Mouse (Mus musculus) mature B cell (primary cell): Measurements from ENCODE around the gene Zfp366.

ENCODE experiments used
- in situ Hi-C: fragments of 300-500 bp; cut with MboI; formaldehyde crosslinking; loops from 2 replicates; pipeline ENCODE4 v1.14.3; 2019

Zfp366 gene

DNA sequence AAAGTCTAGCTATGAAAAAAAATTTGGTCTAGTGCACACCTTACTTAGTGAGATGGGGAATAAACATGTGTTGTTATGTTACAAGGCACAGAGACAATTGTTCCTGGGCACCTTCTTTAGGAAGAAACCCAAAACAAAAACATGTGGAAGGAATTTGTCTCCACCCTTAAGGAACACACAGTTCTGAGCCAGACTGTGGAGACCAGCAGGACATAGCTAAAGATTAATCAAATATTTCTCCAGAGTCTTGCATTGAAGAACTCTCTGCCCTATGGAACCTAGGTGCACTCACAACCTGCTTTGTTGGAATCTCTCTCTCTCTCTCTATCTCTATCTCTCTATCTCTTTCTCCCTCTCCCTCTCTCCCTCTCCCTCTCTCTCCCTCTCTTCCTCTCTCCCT lies 69.6 kb downstream of the Zfp366 start:
- in situ Hi-C loops, result no loop called here

DNA sequence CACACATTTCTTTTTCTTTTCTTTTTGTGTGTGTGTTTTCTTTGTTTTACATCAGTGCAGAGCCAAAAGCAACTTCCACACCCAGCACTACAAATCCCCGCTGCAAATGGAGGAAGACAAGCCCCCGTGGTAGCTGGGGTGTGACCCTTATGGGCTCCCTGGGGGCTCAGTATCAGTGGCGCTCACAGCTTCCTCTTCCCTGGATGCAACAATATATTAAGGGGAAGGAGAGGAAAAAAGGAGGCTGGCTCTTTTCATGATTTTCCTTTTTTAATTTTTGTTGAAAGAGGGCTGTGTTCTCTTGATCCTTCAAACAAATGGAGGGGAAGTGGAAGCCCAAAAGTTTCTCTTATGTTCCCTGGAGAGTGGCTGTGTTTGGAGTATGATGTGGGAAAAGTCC lies 70.2 kb downstream of the Zfp366 start:
- in situ Hi-C loops, result no loop called here

GRCm38 (mm10) chr13:99256916-99257315 lies 72.3 kb downstream of the Zfp366 start:
- in situ Hi-C loops, result no loop called here

DNA sequence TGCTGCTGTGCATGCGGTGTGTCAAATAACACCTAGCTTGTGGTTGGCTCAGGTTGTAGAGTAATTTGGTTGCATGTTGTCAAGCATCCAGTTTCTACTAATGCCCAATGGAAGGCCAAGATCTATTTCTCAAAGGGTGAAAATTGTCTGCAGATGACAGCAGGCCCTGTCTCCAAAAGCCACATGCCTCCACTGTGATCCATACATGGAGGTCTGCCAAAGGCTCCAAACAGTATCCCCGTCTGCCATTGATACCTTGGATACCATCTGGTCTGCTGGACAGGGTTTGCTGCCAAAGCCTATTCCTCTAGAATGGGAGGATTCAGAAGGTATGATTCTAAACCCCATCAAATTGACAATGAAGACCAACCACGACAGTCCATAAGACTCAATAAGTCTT lies 74.1 kb downstream of the Zfp366 start:
- in situ Hi-C loops, result no loop called here

GRCm38 (mm10) chr13:99259502-99260174 lies 75.0 kb downstream of the Zfp366 start:
- in situ Hi-C loops, result no loop called here

DNA sequence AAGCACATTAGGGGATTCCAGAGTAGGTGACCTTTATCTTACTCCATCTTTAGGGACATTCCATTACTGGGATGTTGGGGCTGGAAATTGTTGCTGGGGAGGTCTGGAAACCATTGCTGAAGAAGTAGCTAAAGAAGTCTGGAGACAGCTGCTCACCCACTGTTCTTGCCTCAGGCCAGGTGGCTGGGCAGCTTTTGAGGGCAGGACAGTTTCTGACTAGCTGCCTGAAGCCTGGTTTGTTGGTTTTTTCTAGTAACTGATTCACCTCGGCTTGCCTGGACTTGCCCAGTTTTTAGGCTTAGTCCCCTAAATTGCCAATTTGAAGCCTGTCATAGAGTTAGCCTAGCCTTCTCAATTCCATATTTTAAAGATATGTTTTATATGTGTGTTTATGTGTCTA lies 77.8 kb downstream of the Zfp366 start:
- in situ Hi-C loops, result no loop called here

DNA sequence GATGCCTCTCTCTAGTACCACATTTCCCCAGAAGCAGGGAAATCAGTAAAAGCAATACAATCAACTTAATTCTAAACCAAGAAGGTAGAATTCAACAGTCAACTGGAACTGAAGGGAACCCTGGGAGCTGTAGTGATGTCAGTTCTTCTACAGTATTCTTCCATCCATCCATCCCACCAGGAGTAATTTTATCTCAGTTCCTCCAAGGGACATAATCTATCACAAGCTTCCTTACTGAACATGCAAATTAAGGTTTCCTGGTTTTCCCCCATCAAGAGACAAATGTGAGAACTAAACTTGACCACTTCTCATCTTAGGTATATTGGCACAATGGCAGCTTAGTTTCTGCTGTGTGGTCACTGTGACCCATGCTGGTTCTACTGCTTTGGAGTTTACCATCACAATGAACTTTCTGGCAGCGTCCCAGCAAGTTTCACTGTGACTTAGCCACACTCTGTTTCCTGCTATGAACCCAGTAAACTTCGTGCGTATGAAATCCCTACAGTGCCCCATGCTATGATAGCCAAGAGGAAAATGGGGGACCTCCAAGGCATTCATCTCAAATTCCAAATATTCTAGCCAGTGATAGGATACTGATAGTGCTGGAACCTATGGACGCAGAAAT lies 78.6 kb downstream of the Zfp366 start:
- in situ Hi-C loops, result no loop called here

- in situ Hi-C loops, result no loop called here
These were observed 79.9 kb downstream of the Zfp366 start for GRCm38 (mm10) chr13:99264483-99264882.

GRCm38 (mm10) chr13:99272046-99272445 lies 87.4 kb downstream of the Zfp366 start:
- in situ Hi-C loops, result no loop called here

- in situ Hi-C loops, result no loop called here
These were observed 92.9 kb downstream of the Zfp366 start for GRCm38 (mm10) chr13:99277521-99277920.

- in situ Hi-C loops, result no loop called here
These were observed 93.9 kb downstream of the Zfp366 start for GRCm38 (mm10) chr13:99278511-99278910.

GRCm38 (mm10) chr13:99279351-99279750 lies 94.7 kb downstream of the Zfp366 start:
- in situ Hi-C loops, result no loop called here

DNA sequence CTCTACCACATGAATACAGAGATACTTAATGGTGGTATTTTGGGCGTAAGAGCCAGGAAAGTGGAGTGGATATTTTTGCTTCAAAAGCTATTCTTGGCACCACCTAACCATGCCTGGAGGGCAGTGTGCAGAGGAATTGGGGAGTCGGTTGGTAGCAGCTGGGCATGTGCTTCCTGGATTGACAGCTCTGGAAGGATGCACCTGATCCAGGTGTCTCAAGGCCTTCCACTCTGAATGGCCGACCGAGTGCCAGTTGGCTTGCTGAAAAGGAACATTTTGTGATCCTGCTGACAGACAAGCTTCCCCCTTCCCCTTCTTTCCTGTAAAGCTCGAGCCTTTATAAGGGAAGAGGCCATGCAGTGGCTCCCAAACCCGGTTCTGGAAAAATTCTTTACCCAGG lies 98.3 kb downstream of the Zfp366 start:
- in situ Hi-C loops, result no loop called here

DNA sequence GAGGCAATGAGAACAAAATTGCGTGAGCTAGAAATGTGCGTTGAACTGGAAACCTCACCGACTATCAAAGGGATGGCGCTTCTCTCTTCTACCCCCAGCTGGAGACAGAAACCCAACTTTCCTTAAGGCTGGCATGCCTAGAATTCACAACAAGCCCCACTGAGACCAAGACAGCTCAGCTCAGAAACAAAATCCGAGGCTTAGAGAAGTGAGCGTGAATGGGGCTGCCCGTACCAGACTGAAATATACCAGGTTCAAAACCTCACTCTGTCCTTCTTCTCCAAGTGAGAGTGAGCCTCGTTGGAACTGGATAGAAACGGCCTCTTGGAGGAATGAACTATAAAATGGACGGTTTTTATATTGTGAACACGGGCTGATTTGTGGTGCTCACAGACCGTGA lies 99.3 kb downstream of the Zfp366 start:
- in situ Hi-C loops, result no loop called here

DNA sequence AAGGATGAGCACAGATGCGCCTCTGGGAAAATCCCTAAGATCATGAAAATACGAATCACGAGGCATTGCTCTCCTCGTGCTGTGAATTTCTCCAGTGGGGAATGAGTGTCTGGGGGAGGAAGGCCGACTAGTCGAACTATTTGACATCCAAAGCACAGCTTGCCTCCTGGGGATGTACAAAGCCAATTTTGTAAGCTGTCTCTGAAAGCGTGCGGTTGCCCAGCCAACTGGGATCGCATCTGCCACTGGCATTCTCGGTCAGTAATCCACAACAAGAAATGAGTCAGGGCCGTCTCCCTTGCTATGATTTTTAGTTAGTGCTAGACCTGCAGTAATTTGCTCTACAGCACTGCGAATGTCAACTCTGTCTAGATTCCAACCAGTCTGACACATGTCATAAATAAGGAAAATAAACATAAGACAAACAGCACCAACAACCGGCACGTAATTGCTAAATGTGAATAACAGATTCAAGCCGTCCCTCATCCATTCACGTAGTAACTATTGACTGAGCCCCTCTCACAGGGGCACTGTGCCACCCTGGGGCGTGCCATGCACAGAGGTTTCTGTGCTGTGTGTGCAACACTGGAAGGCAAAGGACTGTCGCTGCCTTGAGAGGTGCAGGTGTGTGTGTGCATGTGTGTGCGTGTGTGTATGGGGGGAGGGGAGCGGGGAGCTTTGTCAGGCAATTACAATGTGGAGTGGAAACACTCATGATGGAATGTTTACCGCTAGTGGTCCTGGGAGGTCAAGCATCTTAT lies 100.0 kb downstream of the Zfp366 start:
- in situ Hi-C loops, result no loop called here

GRCm38 (mm10) chr13:99285241-99285640 lies 100.6 kb downstream of the Zfp366 start:
- in situ Hi-C loops, result no loop called here

DNA sequence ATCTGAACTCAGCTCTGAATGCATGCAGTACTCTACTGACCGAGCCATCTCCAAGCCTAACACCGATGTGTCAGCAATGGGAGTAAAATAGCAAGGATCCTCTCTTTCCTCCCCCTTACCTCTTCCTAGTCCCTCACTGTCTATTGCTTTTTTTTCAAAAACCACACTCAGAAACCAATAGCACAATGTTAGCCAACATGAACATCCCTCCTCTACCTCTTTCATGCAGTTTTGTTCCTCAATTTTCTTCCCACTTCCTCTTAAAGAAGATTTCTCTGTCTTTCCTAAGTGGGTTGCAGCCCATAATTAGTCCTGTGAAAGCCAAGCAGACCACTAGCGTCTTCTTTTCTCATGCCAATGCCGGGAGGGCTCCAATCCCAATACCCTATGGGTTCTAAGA lies 102.6 kb downstream of the Zfp366 start:
- in situ Hi-C loops, result no loop called here

- in situ Hi-C loops, result no loop called here
These were observed 103.2 kb downstream of the Zfp366 start for GRCm38 (mm10) chr13:99287786-99288185.

DNA sequence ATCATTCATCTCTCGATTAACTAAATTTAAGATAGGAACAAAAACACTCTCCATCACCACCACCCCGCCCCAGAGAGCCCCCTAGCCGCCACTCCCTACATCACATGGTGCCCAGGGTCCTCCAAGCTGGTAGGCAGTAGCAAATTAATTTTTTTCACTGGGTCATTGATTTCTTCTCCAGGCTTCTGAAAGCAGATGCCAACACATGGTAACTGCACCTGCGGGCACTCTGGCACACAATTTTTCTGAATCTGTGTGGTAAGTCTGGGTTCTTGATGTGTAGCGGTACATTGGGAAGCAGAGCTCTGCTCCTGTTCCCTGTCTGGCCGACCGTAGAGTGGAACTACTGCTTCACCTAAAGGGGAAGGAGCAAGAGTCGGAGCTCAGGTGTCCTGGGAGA lies 106.1 kb downstream of the Zfp366 start:
- in situ Hi-C loops, result no loop called here

GRCm38 (mm10) chr13:99294176-99294575 lies 109.6 kb downstream of the Zfp366 start:
- in situ Hi-C loops, result no loop called here

GRCm38 (mm10) chr13:99299921-99300320 lies 115.3 kb downstream of the Zfp366 start:
- in situ Hi-C loops, result no loop called here
